Mouse (Mus musculus) forebrain, postnatal 0 days (tissue): ENCODE measurements around the gene Crx. TPM values are rescaled to one million over a fixed set of nuclear protein-coding genes. Genes with fewer than 3 reads are reported as not detected.
A peak's percentile ranks its signal among the peaks of the same experiment; 100 is the strongest.
"Not testable (repeated sequence)": the region's sequence is repeated elsewhere in the genome, so short reads cannot be mapped to it uniquely, and the experiment has no call there.

Source experiments
- ATAC-seq: fragments of 200-750 bp; cut with Nextera tagmentation; 2 replicates; pipeline ENCODE4 v1.8.0; 2017; ENCODE audit warnings: mild to moderate bottlenecking, moderate library complexity
- DNase-seq: peaks from one replicate; pipeline ENCODE4 v3.0.0-alpha.2; 2015
- H3K27ac ChIP-seq: fragments of 300-500 bp; sonication (generic); 2 replicates; pipeline ENCODE4 v1.5.1; 2014; ENCODE audit warnings: low read depth, mild to moderate bottlenecking, antibody characterized with exemption, low read length, moderate library complexity, mixed read lengths
- H3K27me3 ChIP-seq: fragments of 300-500 bp; sonication (generic); 2 replicates; pipeline ENCODE4 v1.6.1; 2014; ENCODE audit warnings: mild to moderate bottlenecking, low read length, mixed read lengths; ENCODE audit not compliant: insufficient read depth
- H3K36me3 ChIP-seq: fragments of 300-500 bp; sonication (generic); 2 replicates; pipeline ENCODE4 v1.6.1; 2014; ENCODE audit warnings: mild to moderate bottlenecking, moderate library complexity; ENCODE audit not compliant: insufficient read depth
- H3K4me1 ChIP-seq: fragments of 300-500 bp; sonication (generic); 2 replicates; pipeline ENCODE4 v1.6.1; 2014; ENCODE audit warnings: antibody characterized with exemption; ENCODE audit not compliant: insufficient read depth
- H3K4me2 ChIP-seq: fragments of 300-500 bp; sonication (generic); 2 replicates; pipeline ENCODE4 v1.6.1; 2014; ENCODE audit warnings: low read depth, mild to moderate bottlenecking, moderate library complexity
- H3K4me3 ChIP-seq: fragments of 300-500 bp; sonication (generic); 2 replicates; pipeline ENCODE4 v1.5.1; 2014; ENCODE audit warnings: low read depth, low read length, mixed read lengths
- H3K9ac ChIP-seq: fragments of 300-500 bp; sonication (generic); 2 replicates; pipeline ENCODE4 v1.6.1; 2014; ENCODE audit warnings: mild to moderate bottlenecking
- H3K9me3 ChIP-seq: fragments of 300-500 bp; sonication (generic); 2 replicates; pipeline ENCODE4 v1.6.1; 2016; ENCODE audit warnings: low read length
- CTCF ChIP-seq: sonication (generic); IDR thresholded peaks from 2 replicates; pipeline ENCODE4 v1.5.1; 2016; ENCODE audit warnings: antibody characterized with exemption, control low read depth, low read depth
- WGBS: fragments of 180-500 bp; shearing (Covaris S2); extraction: QIAGEN DNeasy Blood & Tissue Kit; methylation state at CpG from one replicate; pipeline ENCODE4 v1.1.7; 2014; 5-methylcytosine and 5-hydroxymethylcytosine counted together
- polyA plus RNA-seq: library from polyadenylated mRNA; unstranded; fragments of >200 nt; fragmentation: Nextera tagmentation; extraction: Ambion mirVana; gene quantifications from 2 replicates; pipeline ENCODE4 v1.2.1, GENCODE M21; 2015
- total RNA-seq: library from RNA; depleted of rRNA; stranded (reverse); fragments of >200 nt; gene quantifications from 2 replicates; pipeline ENCODE4 v1.2.3, GENCODE M21; 2014

Crx gene
- total and polyA plus RNA-seq, 2 experiments from 2014 or later: 0.05 to 1.2 TPM

- H3K9me3 ChIP-seq: no peaks in the 10 kb centered on the region
- H3K9ac ChIP-seq: no peak overlapping the region
- WGBS: 91% methylated on average over 3 of the region's 3 CpGs
- peaks cover 13% of the 10 kb centered on the region for H3K4me1 ChIP-seq
- H3K4me3 ChIP-seq: no peak overlapping the region
- no peaks in the 10 kb centered on the region for H3K27me3 ChIP-seq
- peaks cover 30% of the 10 kb centered on the region for H3K36me3 ChIP-seq
- H3K4me2 ChIP-seq: no peak overlapping the region
- no peak for DNase-seq
- TF ChIP-seq CTCF: no peak
- ATAC-seq: no peak
- H3K27ac ChIP-seq: no peak overlapping the region
These were observed 36.5 kb upstream of the Crx start for GRCm38 (mm10) chr7:15916134-15916723.

- not testable (repeated sequence) for H3K4me2 ChIP-seq, ATAC-seq, H3K9me3 ChIP-seq, H3K4me1 ChIP-seq, H3K4me3 ChIP-seq, H3K27me3 ChIP-seq, DNase-seq, H3K27ac ChIP-seq, H3K9ac ChIP-seq
- WGBS: 89% methylated on average over 4 of the region's 4 CpGs
- peaks cover 30% of the 10 kb centered on the region for H3K36me3 ChIP-seq
These were observed 35.9 kb upstream of the Crx start for GRCm38 (mm10) chr7:15915695-15916094.

- no peaks in the 10 kb centered on the region for H3K27me3 ChIP-seq
- no peak for ATAC-seq
- no peak for TF ChIP-seq CTCF
- no peak overlapping the region for H3K27ac ChIP-seq
- no peaks in the 10 kb centered on the region for H3K4me1 ChIP-seq
- H3K4me3 ChIP-seq: no peak overlapping the region
- no peak overlapping the region for H3K4me2 ChIP-seq
- no peaks in the 10 kb centered on the region for H3K9me3 ChIP-seq
- no peak for DNase-seq
- 81% methylated on average over 2 of the region's 2 CpGs for WGBS
- peaks cover 23% of the 10 kb centered on the region for H3K36me3 ChIP-seq
- H3K9ac ChIP-seq: no peak overlapping the region
These were observed 35.0 kb upstream of the Crx start for GRCm38 (mm10) chr7:15914751-15915150.

GRCm38 (mm10) chr7:15914252-15914651 is 34.5 kb upstream of the Crx start:
- H3K9ac ChIP-seq: no peak overlapping the region
- H3K4me2 ChIP-seq: no peak overlapping the region
- H3K27ac ChIP-seq: no peak overlapping the region
- no peak overlapping the region for H3K4me3 ChIP-seq
- 29% methylated on average over 2 of the region's 2 CpGs for WGBS
- TF ChIP-seq CTCF: peak; percentile 69
- no peaks in the 10 kb centered on the region for H3K27me3 ChIP-seq
- no peaks in the 10 kb centered on the region for H3K9me3 ChIP-seq
- DNase-seq (peak; percentile 42), ATAC-seq (no peak)
- peaks cover 18% of the 10 kb centered on the region for H3K36me3 ChIP-seq
- no peaks in the 10 kb centered on the region for H3K4me1 ChIP-seq

GRCm38 (mm10) chr7:15912183-15912582 is 32.4 kb upstream of the Crx start:
- WGBS: 2% methylated on average over 4 of the region's 4 CpGs
- Histone ChIP-seq H3K9ac (no peak overlapping the region), H3K4me2 (no peak overlapping the region), H3K27ac (no peak overlapping the region), H3K9me3 (no peaks in the 10 kb centered on the region), H3K27me3 (no peaks in the 10 kb centered on the region), H3K4me3 (no peak overlapping the region), H3K36me3 (peaks cover 5% of the 10 kb centered on the region; the same call in 1 of the 2 replicates), H3K4me1 (no peaks in the 10 kb centered on the region)
- peak; percentile 82 for DNase-seq
- TF ChIP-seq CTCF: peak; percentile 83
- ATAC-seq: peak; percentile 83

GRCm38 (mm10) chr7:15910521-15910920 is 30.8 kb upstream of the Crx start:
- H3K27ac ChIP-seq: no peak overlapping the region
- no peaks in the 10 kb centered on the region for H3K27me3 ChIP-seq
- H3K4me1 ChIP-seq: no peaks in the 10 kb centered on the region
- ATAC-seq: no peak
- no peak overlapping the region for H3K4me3 ChIP-seq
- H3K4me2 ChIP-seq: no peak overlapping the region
- no peak overlapping the region for H3K9ac ChIP-seq
- WGBS: 83% methylated on average over 5 of the region's 5 CpGs
- no peak for TF ChIP-seq CTCF
- no peaks in the 10 kb centered on the region for H3K36me3 ChIP-seq
- no peaks in the 10 kb centered on the region for H3K9me3 ChIP-seq
- no peak for DNase-seq

GRCm38 (mm10) chr7:15907971-15908590 is 28.3 kb upstream of the Crx start:
- 84% methylated on average over 8 of the region's 8 CpGs for WGBS
- no peaks in the 10 kb centered on the region for H3K9me3 ChIP-seq
- ATAC-seq: no peak

More at GRCm38 (mm10) chr7:15907971-15908590, 28.3 kb upstream of the Crx start:
- Histone ChIP-seq H3K4me3 (no peak overlapping the region), H3K36me3 (no peaks in the 10 kb centered on the region), H3K27me3 (no peaks in the 10 kb centered on the region), H3K4me2 (no peak overlapping the region), H3K9ac (no peak overlapping the region), H3K4me1 (no peaks in the 10 kb centered on the region), H3K27ac (no peak overlapping the region)
- TF ChIP-seq CTCF: no peak
- DNase-seq: no peak
